Mouse (Mus musculus): Measurements from ENCODE around the gene Atp10b.
A peak's percentile ranks its signal among the peaks of the same experiment; 100 is the strongest.

The Atp10b gene

DNA sequence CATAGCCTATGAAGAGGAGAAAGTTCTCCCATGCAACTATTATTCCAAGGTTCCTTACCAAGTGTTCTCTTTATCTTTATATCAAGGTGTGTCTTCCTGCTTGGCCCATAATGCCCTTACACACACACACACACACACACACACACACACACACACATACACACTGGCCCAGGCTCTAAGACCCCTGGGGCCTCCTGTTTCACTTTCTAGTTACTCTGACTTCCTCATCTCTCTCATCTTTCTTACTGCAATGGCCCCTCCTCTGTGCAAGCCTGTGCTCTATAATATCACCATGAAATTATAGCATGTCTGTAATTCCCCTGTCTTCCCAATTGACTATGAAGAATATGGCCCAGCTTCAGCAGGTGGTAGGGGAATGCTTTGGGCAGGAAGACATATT lies 49.7 kb downstream of the Atp10b start:
- DNase-seq (ENCODE audit: low spot score) = no peak

DNA sequence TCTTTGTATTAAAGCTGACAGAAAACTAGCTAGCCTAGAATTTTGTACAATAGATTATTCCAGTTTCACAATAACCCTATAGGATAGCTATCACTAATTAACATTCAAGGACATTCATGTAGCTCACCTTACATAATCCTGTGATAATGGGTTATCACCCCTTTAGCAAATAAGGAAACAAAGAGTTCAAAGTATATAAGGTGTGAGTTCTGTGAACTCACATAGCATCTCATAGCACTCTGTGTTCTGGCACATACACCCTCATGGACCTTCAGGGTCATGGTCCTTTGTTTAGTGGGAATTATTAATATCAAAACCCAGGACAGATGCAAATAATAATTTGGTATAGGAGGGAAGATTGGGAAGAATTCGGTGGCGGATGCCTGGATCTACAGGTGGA lies 50.4 kb downstream of the Atp10b start:
- DNase-seq (ENCODE audit: low spot score) = no peak

- DNase-seq (ENCODE audit: low spot score) = no peak
Measured at GRCm38 (mm10) chr11:43203580-43203979, 53.9 kb downstream of the Atp10b start.

- no peak for DNase-seq (ENCODE audit: low spot score)
Measured at GRCm38 (mm10) chr11:43213134-43213533, 63.5 kb downstream of the Atp10b start.

- DNase-seq (ENCODE audit: low spot score) = no peak
Measured at GRCm38 (mm10) chr11:43213740-43214139, 64.1 kb downstream of the Atp10b start.

- DNase-seq (ENCODE audit: low spot score) = no peak
Measured at GRCm38 (mm10) chr11:43217021-43217420, 67.3 kb downstream of the Atp10b start.

DNA sequence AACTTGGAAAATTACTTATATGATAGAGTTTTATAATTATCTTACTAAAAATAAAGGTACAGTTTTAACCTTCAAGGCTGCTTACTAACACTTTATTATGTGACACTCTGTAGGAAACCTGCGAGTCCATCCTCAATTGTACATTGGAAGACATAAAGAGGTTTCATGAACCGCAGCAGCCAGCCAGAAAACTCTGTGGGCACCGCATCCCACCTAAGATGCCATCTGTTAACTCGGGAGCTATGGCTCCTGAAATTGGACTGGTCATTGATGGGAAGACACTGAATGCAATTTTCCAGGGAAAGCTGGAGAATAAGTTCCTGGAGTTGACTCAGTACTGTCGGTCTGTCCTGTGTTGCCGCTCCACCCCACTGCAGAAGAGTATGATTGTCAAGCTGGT lies 80.6 kb downstream of the Atp10b start:
- no peak for DNase-seq (ENCODE audit: low spot score)

DNA sequence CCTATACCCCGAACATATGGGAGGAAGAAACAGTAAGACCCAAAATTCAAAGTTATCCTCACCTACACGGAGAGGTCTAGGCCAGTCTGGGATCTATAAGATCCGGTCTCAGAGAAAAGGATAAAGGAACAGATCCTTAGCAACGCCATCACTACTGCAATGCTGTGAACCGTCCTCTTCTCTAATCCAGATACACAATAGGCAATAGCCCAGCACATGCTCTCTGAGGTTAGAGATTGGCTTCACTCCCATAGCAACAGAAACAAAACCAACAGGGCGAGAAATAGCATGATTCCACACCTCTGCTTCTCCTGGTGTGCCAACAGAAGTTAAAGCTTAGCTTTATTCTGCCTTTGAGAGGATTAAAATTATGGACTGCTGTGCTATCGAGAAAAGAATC lies 82.4 kb downstream of the Atp10b start:
- no peak for DNase-seq (ENCODE audit: low spot score)

GRCm38 (mm10) chr11:43236360-43237039 lies 86.8 kb downstream of the Atp10b start:
- DNase-seq (ENCODE audit: low spot score) = no peak

- no peak for DNase-seq (ENCODE audit: low spot score)
Measured at GRCm38 (mm10) chr11:43239804-43240203, 90.1 kb downstream of the Atp10b start.

- DNase-seq (ENCODE audit: low spot score) = no peak
Measured at GRCm38 (mm10) chr11:43253034-43253433, 103.4 kb downstream of the Atp10b start.

- DNase-seq (ENCODE audit: low spot score) = no peak
Measured at GRCm38 (mm10) chr11:43255262-43255661, 105.6 kb downstream of the Atp10b start.

- no peak for DNase-seq (ENCODE audit: low spot score)
Measured at GRCm38 (mm10) chr11:43257291-43257690, 107.6 kb downstream of the Atp10b start.

DNA sequence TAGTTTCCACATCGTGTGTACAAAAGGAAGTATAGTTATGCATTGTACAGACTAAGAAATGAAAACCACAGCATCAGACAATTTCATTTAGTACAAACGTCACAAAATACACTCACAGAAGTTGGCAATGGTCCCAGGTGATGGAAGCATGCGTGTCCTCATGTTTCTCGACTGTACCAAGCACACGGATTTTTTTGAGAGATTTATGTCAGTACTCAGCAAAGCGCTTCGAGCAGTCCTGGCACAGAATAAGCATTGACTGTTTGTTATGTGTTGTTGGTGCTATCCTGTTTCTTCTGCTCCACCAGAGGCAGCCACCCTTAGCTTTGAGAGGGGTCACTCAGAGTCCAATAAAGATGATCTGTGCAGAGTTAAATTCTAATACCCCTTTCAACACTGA lies 108.1 kb downstream of the Atp10b start:
- DNase-seq (ENCODE audit: low spot score) = peak; percentile 21

GRCm38 (mm10) chr11:43263548-43264218 lies 114.0 kb downstream of the Atp10b start:
- peak; percentile 81 for DNase-seq (ENCODE audit: low spot score)

DNA sequence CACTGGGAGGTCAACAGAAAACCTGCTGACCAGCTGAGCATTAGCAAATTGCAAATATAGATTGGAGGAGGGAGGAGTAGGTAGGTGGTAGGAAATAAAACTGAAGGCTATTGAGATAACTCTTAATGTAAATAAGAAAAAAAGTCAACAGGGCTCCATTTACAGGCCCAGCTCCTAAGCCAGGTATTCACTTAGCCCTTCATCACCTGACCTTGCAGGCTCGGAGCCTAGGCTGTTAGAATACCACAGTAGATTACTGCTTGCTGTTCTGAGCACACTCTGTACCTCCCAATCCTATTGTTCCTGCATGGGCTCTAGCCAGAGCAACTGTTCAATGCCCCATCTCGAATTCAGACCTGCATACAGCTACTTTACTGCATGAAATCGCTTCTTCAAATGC lies 117.8 kb downstream of the Atp10b start:
- DNase-seq (ENCODE audit: low spot score) = no peak

- DNase-seq (ENCODE audit: low spot score) = no peak
Measured at GRCm38 (mm10) chr11:43269503-43270255, 120.0 kb downstream of the Atp10b start.

- no peak for DNase-seq (ENCODE audit: low spot score)
Measured at GRCm38 (mm10) chr11:43270256-43270806, 120.7 kb downstream of the Atp10b start.

DNA sequence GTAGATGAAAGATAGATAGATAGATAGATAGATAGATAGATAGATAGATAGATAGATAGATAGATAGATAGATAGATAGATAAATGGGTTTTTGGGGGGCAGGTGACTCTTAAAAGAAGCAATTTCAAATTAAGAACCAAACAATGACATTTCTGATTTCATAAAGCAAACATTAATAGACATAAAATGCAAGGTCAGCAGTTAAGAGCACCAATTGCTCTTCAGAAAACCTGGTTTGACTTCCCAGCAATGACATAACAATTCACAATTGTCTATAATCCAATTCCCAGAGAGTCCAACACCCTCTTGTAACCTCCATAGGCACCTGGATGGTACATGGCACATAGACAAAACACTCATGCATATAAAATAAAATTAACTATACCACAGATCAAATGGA lies 124.2 kb downstream of the Atp10b start:
- DNase-seq (ENCODE audit: low spot score) = no peak

DNA sequence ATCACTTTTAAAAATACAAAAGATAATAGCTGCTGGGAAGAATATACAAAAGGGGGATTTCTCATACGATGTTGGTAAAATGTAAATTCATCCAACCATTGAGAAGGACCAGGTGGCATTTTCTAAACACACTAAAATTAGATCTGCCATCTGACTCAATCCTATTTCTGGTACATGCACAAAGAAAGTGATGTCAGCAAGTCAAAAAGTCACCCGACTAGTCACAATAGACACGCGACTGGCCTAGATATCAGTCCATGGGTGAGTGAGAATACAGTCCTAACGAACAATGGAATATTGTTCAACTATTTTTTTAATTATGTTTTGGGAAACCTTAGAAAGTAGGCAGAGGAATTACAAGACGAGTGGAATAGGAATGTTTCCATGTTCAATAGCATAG lies 147.9 kb downstream of the Atp10b start:
- no peak for DNase-seq (ENCODE audit: low spot score)

- no peak for DNase-seq (ENCODE audit: low spot score)
Measured at GRCm38 (mm10) chr11:43311000-43311399, 161.3 kb downstream of the Atp10b start.
